Mouse (Mus musculus) lung, adult 18-20 months (tissue): ENCODE results near the gene Pacsin1.
"Not testable (repeated sequence)": the region's sequence is repeated elsewhere in the genome, so short reads cannot be mapped to it uniquely, and the experiment has no call there.

Experiments used
- DNase-seq, 2 experiments: peaks; one replicate each; pipeline ENCODE4 v3.0.0; 2022; ENCODE audit warnings: mixed read lengths in 2 of 2

Gene Pacsin1

GRCm38 (mm10) chr17:27636132-27637020 lies 18.9 kb upstream of the Pacsin1 start, which contains the start of gene Rps10:
Gene Rps10, minus strand, starts transcription at chr17:27636669.
- DNase-seq, result no peak

GRCm38 (mm10) chr17:27637333-27637732 lies 18.0 kb upstream of the Pacsin1 start:
- no peak for DNase-seq

- no peak for DNase-seq
Measured at GRCm38 (mm10) chr17:27638921-27639332, 16.4 kb upstream of the Pacsin1 start.

GRCm38 (mm10) chr17:27639851-27640250 lies 15.5 kb upstream of the Pacsin1 start:
- DNase-seq, result not testable (repeated sequence)

GRCm38 (mm10) chr17:27642491-27643062 lies 12.7 kb upstream of the Pacsin1 start:
- DNase-seq, result no peak

GRCm38 (mm10) chr17:27643101-27643500 lies 12.2 kb upstream of the Pacsin1 start:
- DNase-seq, result no peak

- DNase-seq, result no peak
Measured at GRCm38 (mm10) chr17:27643756-27644155, 11.6 kb upstream of the Pacsin1 start.

GRCm38 (mm10) chr17:27644572-27644971 lies 10.7 kb upstream of the Pacsin1 start:
- no peak for DNase-seq

- DNase-seq, result no peak
Measured at GRCm38 (mm10) chr17:27645807-27646206, 9.5 kb upstream of the Pacsin1 start.

GRCm38 (mm10) chr17:27650160-27650559 lies 5.1 kb upstream of the Pacsin1 start:
- peak; percentile 39 to 61 for DNase-seq

GRCm38 (mm10) chr17:27650586-27650985 lies 4.7 kb upstream of the Pacsin1 start:
- DNase-seq, result no peak

GRCm38 (mm10) chr17:27652046-27652790 lies 3.1 kb upstream of the Pacsin1 start:
- no peak for DNase-seq

- no peak for DNase-seq
Measured at GRCm38 (mm10) chr17:27653253-27653959, 1.9 kb upstream of the Pacsin1 start.

GRCm38 (mm10) chr17:27656011-27656399 lies 696 bp downstream of the Pacsin1 start:
- DNase-seq, result no peak

GRCm38 (mm10) chr17:27656414-27656813 lies 1.1 kb downstream of the Pacsin1 start:
- DNase-seq, result no peak

- no peak for DNase-seq
Measured at GRCm38 (mm10) chr17:27657123-27657522, 1.8 kb downstream of the Pacsin1 start.

GRCm38 (mm10) chr17:27658767-27659166 lies 3.5 kb downstream of the Pacsin1 start:
- DNase-seq, result no peak

GRCm38 (mm10) chr17:27671720-27672119 lies 16.4 kb downstream of the Pacsin1 start:
- no peak for DNase-seq

- no peak for DNase-seq
Measured at GRCm38 (mm10) chr17:27673945-27674344, 18.6 kb downstream of the Pacsin1 start.

GRCm38 (mm10) chr17:27675453-27675852 lies 20.1 kb downstream of the Pacsin1 start:
- no peak for DNase-seq

- no peak for DNase-seq
Measured at GRCm38 (mm10) chr17:27676270-27676669, 21.0 kb downstream of the Pacsin1 start.

GRCm38 (mm10) chr17:27677756-27678155 lies 22.4 kb downstream of the Pacsin1 start:
- no peak for DNase-seq
